Mouse (Mus musculus): ENCODE data around the gene Cwf19l1.

- TF ChIP-seq CTCF (IDR thresholded peaks at IDR 0.05; ENCODE audit: borderline replicate concordance, insufficient read depth, low read depth, low read length) (no peak), POLR2A (IDR thresholded peaks at IDR 0.05; ENCODE audit: borderline replicate concordance, insufficient read depth, low read length) (no peak)
Observed at GRCm38 (mm10) chr19:44174835-44175234, 39.2 kb upstream of the Cwf19l1 start.

Data from cerebellum, adult 2 months (tissue).